Mouse (Mus musculus) forebrain, postnatal 0 days (tissue): ENCODE measurements around the gene Sgk1. TPM values are rescaled to one million over a fixed set of nuclear protein-coding genes. Genes with fewer than 3 reads are reported as not detected.
"Not testable (repeated sequence)": the region's sequence is repeated elsewhere in the genome, so short reads cannot be mapped to it uniquely, and the experiment has no call there.

Experiments used
- ATAC-seq: fragments of 200-750 bp; cut with Nextera tagmentation; 2 replicates; pipeline ENCODE4 v1.8.0; 2017; ENCODE audit warnings: mild to moderate bottlenecking, moderate library complexity
- DNase-seq: peaks from one replicate; pipeline ENCODE4 v3.0.0-alpha.2; 2015
- H3K27ac ChIP-seq: fragments of 300-500 bp; sonication (generic); 2 replicates; pipeline ENCODE4 v1.5.1; 2014; ENCODE audit warnings: low read depth, mild to moderate bottlenecking, antibody characterized with exemption, low read length, moderate library complexity, mixed read lengths
- H3K27me3 ChIP-seq: fragments of 300-500 bp; sonication (generic); 2 replicates; pipeline ENCODE4 v1.6.1; 2014; ENCODE audit warnings: mild to moderate bottlenecking, low read length, mixed read lengths; ENCODE audit not compliant: insufficient read depth
- H3K36me3 ChIP-seq: fragments of 300-500 bp; sonication (generic); 2 replicates; pipeline ENCODE4 v1.6.1; 2014; ENCODE audit warnings: mild to moderate bottlenecking, moderate library complexity; ENCODE audit not compliant: insufficient read depth
- H3K4me1 ChIP-seq: fragments of 300-500 bp; sonication (generic); 2 replicates; pipeline ENCODE4 v1.6.1; 2014; ENCODE audit warnings: antibody characterized with exemption; ENCODE audit not compliant: insufficient read depth
- H3K4me2 ChIP-seq: fragments of 300-500 bp; sonication (generic); 2 replicates; pipeline ENCODE4 v1.6.1; 2014; ENCODE audit warnings: low read depth, mild to moderate bottlenecking, moderate library complexity
- H3K4me3 ChIP-seq: fragments of 300-500 bp; sonication (generic); 2 replicates; pipeline ENCODE4 v1.5.1; 2014; ENCODE audit warnings: low read depth, low read length, mixed read lengths
- H3K9ac ChIP-seq: fragments of 300-500 bp; sonication (generic); 2 replicates; pipeline ENCODE4 v1.6.1; 2014; ENCODE audit warnings: mild to moderate bottlenecking
- H3K9me3 ChIP-seq: fragments of 300-500 bp; sonication (generic); 2 replicates; pipeline ENCODE4 v1.6.1; 2016; ENCODE audit warnings: low read length
- CTCF ChIP-seq: sonication (generic); IDR thresholded peaks from 2 replicates; pipeline ENCODE4 v1.5.1; 2016; ENCODE audit warnings: antibody characterized with exemption, control low read depth, low read depth
- WGBS: fragments of 180-500 bp; shearing (Covaris S2); extraction: QIAGEN DNeasy Blood & Tissue Kit; methylation state at CpG from one replicate; pipeline ENCODE4 v1.1.7; 2014; 5-methylcytosine and 5-hydroxymethylcytosine counted together
- polyA plus RNA-seq: library from polyadenylated mRNA; unstranded; fragments of >200 nt; fragmentation: Nextera tagmentation; extraction: Ambion mirVana; gene quantifications from 2 replicates; pipeline ENCODE4 v1.2.1, GENCODE M21; 2015
- total RNA-seq: library from RNA; depleted of rRNA; stranded (reverse); fragments of >200 nt; gene quantifications from 2 replicates; pipeline ENCODE4 v1.2.3, GENCODE M21; 2014

Sgk1 gene
- total and polyA plus RNA-seq, 2 experiments from 2014 or later = 62.8 to 97.5 TPM

GRCm38 (mm10) chr10:21891442-21891841, 9.5 kb downstream of the Sgk1 start:
- ATAC-seq = no peak
- Histone ChIP-seq H3K4me2 (no peak overlapping the region), H3K4me1 (no peaks in the 10 kb centered on the region), H3K27ac (no peak overlapping the region), H3K36me3 (0 out of 2 replicates have a peak, but pooled peaks cover 3% of the 10 kb centered on the region), H3K9ac (no peak overlapping the region), H3K4me3 (no peak overlapping the region), H3K9me3 (no peaks in the 10 kb centered on the region), H3K27me3 (no peaks in the 10 kb centered on the region)
- WGBS = 66% methylated on average over 7 of the region's 7 CpGs
- TF ChIP-seq CTCF = no peak
- DNase-seq = no peak

- ATAC-seq (no peak), DNase-seq (no peak)
- H3K27me3 ChIP-seq = no peaks in the 10 kb centered on the region
- H3K4me3 ChIP-seq = no peak overlapping the region
- no peaks in the 10 kb centered on the region for H3K4me1 ChIP-seq
- H3K9me3 ChIP-seq = no peaks in the 10 kb centered on the region
- H3K4me2 ChIP-seq = no peak overlapping the region
- WGBS = 82% methylated on average over 4 of the region's 4 CpGs
- 0 out of 2 replicates have a peak, but pooled peaks cover 3% of the 10 kb centered on the region for H3K36me3 ChIP-seq
- TF ChIP-seq CTCF = no peak
- H3K9ac ChIP-seq = no peak overlapping the region
- no peak overlapping the region for H3K27ac ChIP-seq
These were observed 10.1 kb downstream of the Sgk1 start for GRCm38 (mm10) chr10:21892104-21892503.

GRCm38 (mm10) chr10:21898417-21898816, 16.4 kb downstream of the Sgk1 start:
- no peaks in the 10 kb centered on the region for H3K4me1 ChIP-seq
- no peaks in the 10 kb centered on the region for H3K27me3 ChIP-seq
- 0 out of 2 replicates have a peak, but pooled peaks cover 10% of the 10 kb centered on the region for H3K36me3 ChIP-seq
- H3K9me3 ChIP-seq = no peaks in the 10 kb centered on the region
- DNase-seq = no peak
- H3K27ac ChIP-seq = no peak overlapping the region
- H3K4me3 ChIP-seq = no peak overlapping the region
- no peak for TF ChIP-seq CTCF
- WGBS = 94% methylated on average over 4 of the region's 4 CpGs
- ATAC-seq = no peak
- H3K4me2 ChIP-seq = no peak overlapping the region
- H3K9ac ChIP-seq = no peak overlapping the region

GRCm38 (mm10) chr10:21898851-21899250, 16.9 kb downstream of the Sgk1 start:
- H3K27me3 ChIP-seq, DNase-seq, H3K4me1 ChIP-seq, H3K9me3 ChIP-seq, H3K27ac ChIP-seq, H3K4me3 ChIP-seq, ATAC-seq, H3K9ac ChIP-seq, H3K4me2 ChIP-seq: not testable (repeated sequence)
- 0 out of 2 replicates have a peak, but pooled peaks cover 10% of the 10 kb centered on the region for H3K36me3 ChIP-seq
- 93% methylated on average over 17 of the region's 17 CpGs for WGBS

GRCm38 (mm10) chr10:21899397-21899796, 17.4 kb downstream of the Sgk1 start:
- Histone ChIP-seq H3K4me1 (no peaks in the 10 kb centered on the region), H3K27ac (no peak overlapping the region), H3K36me3 (0 out of 2 replicates have a peak, but pooled peaks cover 10% of the 10 kb centered on the region), H3K9ac (no peak overlapping the region), H3K9me3 (no peaks in the 10 kb centered on the region), H3K4me3 (no peak overlapping the region), H3K27me3 (no peaks in the 10 kb centered on the region), H3K4me2 (no peak overlapping the region)
- DNase-seq (no peak), ATAC-seq (no peak)
- TF ChIP-seq CTCF = no peak
- 89% methylated on average over 3 of the region's 3 CpGs for WGBS

- no peak overlapping the region for H3K4me2 ChIP-seq
- H3K4me3 ChIP-seq = no peak overlapping the region
- TF ChIP-seq CTCF = no peak
- no peaks in the 10 kb centered on the region for H3K27me3 ChIP-seq
- H3K9ac ChIP-seq = no peak overlapping the region
- H3K27ac ChIP-seq = no peak overlapping the region
- H3K9me3 ChIP-seq = no peaks in the 10 kb centered on the region
- ATAC-seq (no peak), DNase-seq (no peak)
- H3K36me3 ChIP-seq = 0 out of 2 replicates have a peak, but pooled peaks cover 7% of the 10 kb centered on the region
- 92% methylated on average over 10 of the region's 10 CpGs for WGBS
- H3K4me1 ChIP-seq = no peaks in the 10 kb centered on the region
These were observed 20.5 kb downstream of the Sgk1 start for GRCm38 (mm10) chr10:21902152-21903140.

- Histone ChIP-seq H3K4me2 (no peak overlapping the region), H3K27ac (no peak overlapping the region), H3K36me3 (0 out of 2 replicates have a peak, but pooled peaks cover 6% of the 10 kb centered on the region), H3K4me3 (no peak overlapping the region), H3K27me3 (no peaks in the 10 kb centered on the region), H3K9ac (no peak overlapping the region), H3K9me3 (no peaks in the 10 kb centered on the region), H3K4me1 (no peaks in the 10 kb centered on the region)
- DNase-seq = no peak
- 82% methylated on average over 2 of the region's 2 CpGs for WGBS
- ATAC-seq = no peak
- TF ChIP-seq CTCF = no peak
These were observed 22.2 kb downstream of the Sgk1 start for GRCm38 (mm10) chr10:21904151-21904550.
